12 mouse cellular contexts compared by ENCODE assay signal in genomic region chr15:103010847-103011555, GRCm38 (mm10). TPM values are rescaled to one million over a fixed set of nuclear protein-coding genes. Genes with fewer than 3 reads are reported as not detected.
A peak's percentile ranks its signal among the peaks of the same experiment; 100 is the strongest.
DNase-seq lines count a peak whose midpoint lies in the region; ATAC-seq and TF ChIP-seq lines count a peak whose summit lies in the region.
"Had no signal": no experiment of that assay in that cellular context is flagged by ENCODE, and none has a peak within 500 bp of the region (broad histone marks: within the 10 kb centered on the region; RNA-seq: fewer than 3 reads in every experiment).

No protein-coding gene starts in this region.

- H3K27ac ChIP-seq in heart, embryonic 12.5 days (ENCODE audit: poor library complexity, severe bottlenecking): no peak overlapping the region
- no peak overlapping the region for H3K27ac ChIP-seq in limb, embryonic 14.5 days (replicated peaks; ENCODE audit: low read depth, low read length)
- H3K27ac ChIP-seq: liver, embryonic 15.5 days had no signal

- no peak for TF ChIP-seq POLR2A in limb, embryonic 14.5 days (IDR thresholded peaks at IDR 0.05; ENCODE audit: borderline replicate concordance, extremely low read depth, insufficient read depth, insufficient read length)

- peaks cover 98% of the 10 kb centered on the region for H3K27me3 ChIP-seq in heart, embryonic 12.5 days (replicated peaks)
- peaks cover 99% of the 10 kb centered on the region for H3K27me3 ChIP-seq in E14TG2a.4 (ENCODE audit: insufficient read depth, low read length)
- peaks cover 97% of the 10 kb centered on the region for H3K27me3 ChIP-seq in limb, embryonic 14.5 days (ENCODE audit: control insufficient read depth, insufficient read depth, low read length)

- no peak overlapping the region for H3K4me3 ChIP-seq in heart, embryonic 12.5 days
- peak overlapping the region; percentile 45; the same call in 1 of the 2 replicates for H3K4me3 ChIP-seq in E14TG2a.4 (replicated peaks; ENCODE audit: low read length)
- 0 out of 2 replicates have a peak overlapping the region, but pooled peaks have one; percentile 16 for H3K4me3 ChIP-seq in limb, embryonic 14.5 days (replicated peaks; ENCODE audit: low read length)
- H3K4me3 ChIP-seq: liver, embryonic 15.5 days had no signal

- no peak for TF ChIP-seq CTCF in E14TG2a.4 (conservative IDR thresholded peaks at IDR 0.05; ENCODE audit: low read length)

- no peaks in the 10 kb centered on the region for H3K9me3 ChIP-seq in heart, embryonic 12.5 days (replicated peaks)
- no peaks in the 10 kb centered on the region for H3K9me3 ChIP-seq in E14TG2a.4 (ENCODE audit: low read length)
- H3K9me3 ChIP-seq in limb, embryonic 14.5 days (ENCODE audit: control insufficient read depth, low read length): no peaks in the 10 kb centered on the region
- H3K9me3 ChIP-seq: liver, embryonic 15.5 days had no signal

- no peak overlapping the region for H3K9ac ChIP-seq in heart, embryonic 12.5 days
- peak overlapping the region; percentile 32; the same call in 1 of the 2 replicates for H3K9ac ChIP-seq in limb, embryonic 14.5 days (ENCODE audit: low read depth, low read length, severe bottlenecking)
- H3K9ac ChIP-seq: liver, embryonic 15.5 days had no signal

- 1% methylated on average over 28 of the region's 28 CpGs for WGBS in heart, embryonic 12.5 days
- WGBS in limb, embryonic 14.5 days: 9% methylated on average over 28 of the region's 28 CpGs

- no peak for ATAC-seq in heart, embryonic 12.5 days (ENCODE audit: insufficient number of reproducible peaks, low FRiP score)
- ATAC-seq in limb, embryonic 14.5 days (ENCODE audit: low FRiP score, low read depth): no peak
- no peak for ATAC-seq in activated CD4-positive, CD25-positive, alpha-beta regulatory T cell, adult 4 months

- peak; percentile 75 for DNase-seq in heart, adult 11 months
- peak; percentile 67 for DNase-seq in embryo, embryonic 10.5 days (ENCODE audit: low spot score)
- no peak for DNase-seq in limb, embryonic 14.5 days (ENCODE audit: low spot score)
- DNase-seq in cerebellum, postnatal 10 days: no peak
- DNase-seq in cerebellum, adult 11-12 months: no peak
- DNase-seq: cerebellum, adult 9-10 months had no signal

- peaks cover 12% of the 10 kb centered on the region for H3K4me1 ChIP-seq in heart, embryonic 12.5 days (replicated peaks)
- peaks cover 58% of the 10 kb centered on the region for H3K4me1 ChIP-seq in E14TG2a.4 (replicated peaks; ENCODE audit: low read depth, low read length)
- peaks cover 9% of the 10 kb centered on the region; the same call in 1 of the 2 replicates for H3K4me1 ChIP-seq in limb, embryonic 14.5 days (ENCODE audit: control insufficient read depth, insufficient read depth, low read length)
- H3K4me1 ChIP-seq: liver, embryonic 15.5 days had no signal

- no peak overlapping the region for H3K4me2 ChIP-seq in heart, embryonic 12.5 days
- H3K4me2 ChIP-seq in limb, embryonic 14.5 days (replicated peaks; ENCODE audit: low read depth, low read length, severe bottlenecking): peak overlapping the region; percentile 33; the same call in 1 of the 2 replicates
- H3K4me2 ChIP-seq: liver, embryonic 15.5 days; midbrain, embryonic 11.5 days had no signal

- H3K36me3 ChIP-seq in heart, embryonic 12.5 days: no peaks in the 10 kb centered on the region
- no peaks in the 10 kb centered on the region for H3K36me3 ChIP-seq in E14TG2a.4 (ENCODE audit: insufficient read depth, low read length)
- no peaks in the 10 kb centered on the region for H3K36me3 ChIP-seq in limb, embryonic 14.5 days (ENCODE audit: control insufficient read depth, insufficient read depth, low read length)
- H3K36me3 ChIP-seq: liver, embryonic 15.5 days had no signal

RNA-seq across cellular contexts. Expression of gene Hoxc4, which starts 7.7 kb away (rescaled TPM):
- polyA plus RNA-seq in heart, embryonic 12.5 days (2016; fragmentation: Nextera tagmentation; extraction: Ambion mirVana): 0.57 and 0.76 TPM in 2 replicates
- 5.9 and 7.5 TPM in 2 replicates for polyA plus RNA-seq in limb, embryonic 14.5 days (2012; rRNA removed)
- polyA plus RNA-seq in limb, embryonic 14.5 days (2014; fragmentation: Nextera tagmentation; extraction: Ambion mirVana): 1.9 and 3.5 TPM in 2 replicates
- not detected for polyA plus RNA-seq in activated CD4-positive, CD25-positive, alpha-beta regulatory T cell, adult 4 months (2017; shearing (Covaris generic))
- polyA plus RNA-seq: heart, postnatal 0 days; midbrain, embryonic 11.5 days had no signal

RNA-seq across cellular contexts. Expression of gene Hoxc6, which starts 12.9 kb away (rescaled TPM):
- 0.18 and 0.82 TPM in 2 replicates for polyA plus RNA-seq in heart, embryonic 12.5 days (2016; fragmentation: Nextera tagmentation; extraction: Ambion mirVana)
- 8.0 and 10.4 TPM in 2 replicates for polyA plus RNA-seq in limb, embryonic 14.5 days (2012; rRNA removed)
- 2.4 and 2.5 TPM in 2 replicates for polyA plus RNA-seq in limb, embryonic 14.5 days (2014; fragmentation: Nextera tagmentation; extraction: Ambion mirVana)
- polyA plus RNA-seq in activated CD4-positive, CD25-positive, alpha-beta regulatory T cell, adult 4 months (2017; shearing (Covaris generic)): not detected
- polyA plus RNA-seq: heart, postnatal 0 days; midbrain, embryonic 11.5 days had no signal

RNA-seq across cellular contexts. Expression of gene Hoxc8, which starts 20.6 kb away (rescaled TPM):
- 0.11 TPM in 1 of 2 replicates, not detected in the other for polyA plus RNA-seq in heart, embryonic 12.5 days (2016; fragmentation: Nextera tagmentation; extraction: Ambion mirVana)
- polyA plus RNA-seq in limb, embryonic 14.5 days (2012; rRNA removed): 3.5 and 3.9 TPM in 2 replicates
- polyA plus RNA-seq in limb, embryonic 14.5 days (2014; fragmentation: Nextera tagmentation; extraction: Ambion mirVana): 1.9 TPM in 2 replicates
- polyA plus RNA-seq in activated CD4-positive, CD25-positive, alpha-beta regulatory T cell, adult 4 months (2017; shearing (Covaris generic)): under 1 TPM in 1 of 2 experiments, not detected in 1; 0.15 TPM
- polyA plus RNA-seq: heart, postnatal 0 days; midbrain, embryonic 11.5 days had no signal

RNA-seq across cellular contexts. Expression of gene Hoxc9, which starts 34.8 kb away (rescaled TPM):
- not detected in 2 replicates for polyA plus RNA-seq in heart, embryonic 12.5 days (2016; fragmentation: Nextera tagmentation; extraction: Ambion mirVana)
- 2.1 TPM in 2 replicates for polyA plus RNA-seq in limb, embryonic 14.5 days (2012; rRNA removed)
- polyA plus RNA-seq in limb, embryonic 14.5 days (2014; fragmentation: Nextera tagmentation; extraction: Ambion mirVana): 1.1 and 1.3 TPM in 2 replicates
- polyA plus RNA-seq in activated CD4-positive, CD25-positive, alpha-beta regulatory T cell, adult 4 months (2017; shearing (Covaris generic)): not detected
- polyA plus RNA-seq: heart, postnatal 0 days; liver, embryonic 15.5 days; midbrain, embryonic 11.5 days had no signal

RNA-seq across cellular contexts. Expression of gene Hoxc5, which starts 43.8 kb away (rescaled TPM):
- 0.38 and 0.39 TPM in 2 replicates for polyA plus RNA-seq in heart, embryonic 12.5 days (2016; fragmentation: Nextera tagmentation; extraction: Ambion mirVana)
- polyA plus RNA-seq in limb, embryonic 14.5 days (2012; rRNA removed): 7.6 and 9.0 TPM in 2 replicates
- polyA plus RNA-seq in limb, embryonic 14.5 days (2014; fragmentation: Nextera tagmentation; extraction: Ambion mirVana): 2.6 and 3.5 TPM in 2 replicates
- polyA plus RNA-seq in activated CD4-positive, CD25-positive, alpha-beta regulatory T cell, adult 4 months (2017; shearing (Covaris generic)): not detected
- polyA plus RNA-seq: heart, postnatal 0 days; midbrain, embryonic 11.5 days had no signal

Comparison
In these comparisons a context has a peak if more than half of its experiments do, and no peak if none do; other contexts are left out.
1. DNase-seq: peak in heart, adult 11 months (single experiment) and embryo, embryonic 10.5 days (single experiment); none in limb, embryonic 14.5 days (single experiment), cerebellum, postnatal 10 days (0 of 2) and cerebellum, adult 11-12 months (single experiment).